Mouse (Mus musculus): ENCODE measurements around the gene Olfr1152.

The Olfr1152 gene

GRCm38 (mm10) chr2:87866192-87866591 is at the start of gene Olfr1152:
Olfr1152 (plus strand) TSS chr2:87866492.
- no peak for DNase-seq (ENCODE audit: extremely low read depth, insufficient read length, low spot score)

- DNase-seq (ENCODE audit: extremely low read depth, insufficient read length, low spot score) = no peak
Measured at GRCm38 (mm10) chr2:87830233-87830632, 36.1 kb upstream of the Olfr1152 start, which contains the start of gene Olfr1148. Olfr1148 (plus strand) TSS chr2:87830533.

GRCm38 (mm10) chr2:87843693-87844092 is 22.6 kb upstream of the Olfr1152 start, which contains the start of gene Olfr1150-ps1:
Olfr1150-ps1 (plus strand) TSS chr2:87843993.
- no peak for DNase-seq (ENCODE audit: extremely low read depth, insufficient read length, low spot score)

- no peak for DNase-seq (ENCODE audit: extremely low read depth, insufficient read length, low spot score)
Measured at GRCm38 (mm10) chr2:87855562-87855961, 10.7 kb upstream of the Olfr1152 start, which contains the start of gene Olfr1151. Olfr1151 (plus strand) TSS chr2:87855862.

GRCm38 (mm10) chr2:87894662-87895061 is 28.4 kb downstream of the Olfr1152 start, which contains the start of gene Olfr1153:
Olfr1153 (plus strand) TSS chr2:87894962.
- no peak for DNase-seq (ENCODE audit: extremely low read depth, insufficient read length, low spot score)

- DNase-seq (ENCODE audit: extremely low read depth, insufficient read length, low spot score) = no peak
Measured at GRCm38 (mm10) chr2:87905066-87905465, 38.8 kb downstream of the Olfr1152 start, which contains the start of gene Olfr1154. Olfr1154 (minus strand) TSS chr2:87905166.

Data from 3134 (cell line).